Comparison of ENCODE assay signal across 15 mouse cellular contexts in genomic region chr14:54110971-54111370, GRCm38 (mm10).
DNase-seq lines count a peak whose midpoint lies in the region; ATAC-seq lines count a peak whose summit lies in the region.
"Had no signal": no experiment of that assay in that cellular context is flagged by ENCODE, and none has a peak within 500 bp of the region (broad histone marks: within the 10 kb centered on the region; RNA-seq: fewer than 3 reads in every experiment).

No protein-coding gene starts in this region.

- no peak overlapping the region for H3K4me3 ChIP-seq in heart, embryonic 16.5 days (ENCODE audit: low read length)
- H3K4me3 ChIP-seq in neural tube, embryonic 11.5 days (ENCODE audit: low read depth, low read length): no peak overlapping the region
- no peak overlapping the region for H3K4me3 ChIP-seq in limb, embryonic 12.5 days (replicated peaks)
- H3K4me3 ChIP-seq: embryonic facial prominence, embryonic 15.5 days; myocyte had no signal

- intact Hi-C loops in heart, postnatal 10 days (cut with DNase I): no loop called here

- 64% methylated on average over 3 of the region's 3 CpGs for WGBS in heart, embryonic 16.5 days
- 80% methylated on average over 3 of the region's 3 CpGs for WGBS in neural tube, embryonic 11.5 days
- WGBS in limb, embryonic 12.5 days: 58% methylated on average over 3 of the region's 3 CpGs

- peaks cover 17% of the 10 kb centered on the region for H3K4me1 ChIP-seq in heart, embryonic 16.5 days (ENCODE audit: control insufficient read depth, insufficient read depth, low read length)
- no peaks in the 10 kb centered on the region for H3K4me1 ChIP-seq in neural tube, embryonic 11.5 days (ENCODE audit: control insufficient read depth, insufficient read depth, low read length)
- H3K4me1 ChIP-seq in limb, embryonic 12.5 days (replicated peaks): peaks cover 17% of the 10 kb centered on the region

- no peaks in the 10 kb centered on the region for H3K9me3 ChIP-seq in heart, embryonic 16.5 days (replicated peaks; ENCODE audit: control insufficient read depth, low read length)
- no peaks in the 10 kb centered on the region for H3K9me3 ChIP-seq in neural tube, embryonic 11.5 days (ENCODE audit: control insufficient read depth, low read length)
- H3K9me3 ChIP-seq in limb, embryonic 12.5 days: no peaks in the 10 kb centered on the region
- H3K9me3 ChIP-seq: embryonic facial prominence, embryonic 15.5 days had no signal

- no peaks in the 10 kb centered on the region for H3K36me3 ChIP-seq in heart, embryonic 16.5 days (ENCODE audit: control insufficient read depth, insufficient read depth)
- no peaks in the 10 kb centered on the region for H3K36me3 ChIP-seq in neural tube, embryonic 11.5 days (ENCODE audit: control insufficient read depth, insufficient read depth, low read length)
- no peaks in the 10 kb centered on the region for H3K36me3 ChIP-seq in limb, embryonic 12.5 days
- H3K36me3 ChIP-seq: embryonic facial prominence, embryonic 15.5 days had no signal

- no peak for DNase-seq in heart, postnatal 10 days
- peak; percentile 17 for DNase-seq in neural tube, embryonic 11.5 days (ENCODE audit: low spot score)
- no peak for DNase-seq in neural tube, embryonic 10.5 days (ENCODE audit: extremely low spot score, low spot score)
- DNase-seq in thymus, postnatal 25 days: peak; percentile 55
- no peak for DNase-seq in heart, adult 18-20 months
- DNase-seq: cerebellum, adult 9-10 months; heart, postnatal 14 days; kidney, adult 11 months had no signal

- no peaks in the 10 kb centered on the region for H3K27me3 ChIP-seq in heart, embryonic 16.5 days (ENCODE audit: control insufficient read depth, insufficient read depth, low read length)
- H3K27me3 ChIP-seq in neural tube, embryonic 11.5 days (ENCODE audit: control insufficient read depth, insufficient read depth, low read length): no peaks in the 10 kb centered on the region
- H3K27me3 ChIP-seq in limb, embryonic 12.5 days: no peaks in the 10 kb centered on the region
- H3K27me3 ChIP-seq: embryonic facial prominence, embryonic 15.5 days had no signal

- H3K9ac ChIP-seq in heart, embryonic 16.5 days (ENCODE audit: low read length): no peak overlapping the region
- no peak overlapping the region for H3K9ac ChIP-seq in neural tube, embryonic 11.5 days (ENCODE audit: low read length)
- no peak overlapping the region for H3K9ac ChIP-seq in limb, embryonic 12.5 days (replicated peaks)
- H3K9ac ChIP-seq: embryonic facial prominence, embryonic 15.5 days had no signal

- H3K4me2 ChIP-seq in heart, embryonic 16.5 days (ENCODE audit: low read depth, low read length): no peak overlapping the region
- H3K4me2 ChIP-seq in neural tube, embryonic 11.5 days (ENCODE audit: low read depth): no peak overlapping the region
- no peak overlapping the region for H3K4me2 ChIP-seq in limb, embryonic 12.5 days
- H3K4me2 ChIP-seq: embryonic facial prominence, embryonic 15.5 days had no signal

- 0 out of 2 replicates have a peak, but pooled peaks have one; percentile 10 for ATAC-seq in heart, embryonic 16.5 days (replicated peaks; ENCODE audit: extremely low read depth, insufficient read depth, low FRiP score)
- no peak for ATAC-seq in neural tube, embryonic 11.5 days (ENCODE audit: insufficient read depth, low FRiP score, low TSS enrichment)
- ATAC-seq in limb, embryonic 12.5 days (ENCODE audit: insufficient number of reproducible peaks, insufficient read depth, low FRiP score, low TSS enrichment, low read depth): 0 out of 2 replicates have a peak, but pooled peaks have one; percentile 31
- no peak for ATAC-seq in erythroid progenitor cell, adult 5-6 weeks (replicated peaks; ENCODE audit: low FRiP score, poor library complexity, severe bottlenecking)
- ATAC-seq: forebrain, embryonic 16.5 days had no signal

- H3K27ac ChIP-seq in heart, embryonic 16.5 days (ENCODE audit: low read length): peak overlapping the region; percentile 39; the same call in 1 of the 2 replicates
- no peak overlapping the region for H3K27ac ChIP-seq in neural tube, embryonic 11.5 days (ENCODE audit: low read depth, low read length)
- peak overlapping the region; percentile 73; the same call in 1 of the 2 replicates for H3K27ac ChIP-seq in limb, embryonic 12.5 days
- H3K27ac ChIP-seq: embryonic facial prominence, embryonic 15.5 days; macrophage had no signal

Comparison
In these comparisons a context has a peak if more than half of its experiments do, and no peak if none do; other contexts are left out.
1. DNase-seq: peak in neural tube, embryonic 11.5 days (single experiment) and thymus, postnatal 25 days (single experiment); none in heart, postnatal 10 days (0 of 2), neural tube, embryonic 10.5 days (single experiment) and heart, adult 18-20 months (0 of 2).
2. ATAC-seq: peak in heart, embryonic 16.5 days (single experiment) and limb, embryonic 12.5 days (single experiment); none in neural tube, embryonic 11.5 days (single experiment) and erythroid progenitor cell, adult 5-6 weeks (single experiment).